Mouse (Mus musculus) neural tube, embryonic 13.5 days (tissue): ENCODE data around the gene Hist1h2ag. TPM values are rescaled to one million over a fixed set of nuclear protein-coding genes. Genes with fewer than 3 reads are reported as not detected.
"Not testable (repeated sequence)": the region's sequence is repeated elsewhere in the genome, so short reads cannot be mapped to it uniquely, and the experiment has no call there.

ENCODE experiments used
- ATAC-seq: fragments of 200-750 bp; cut with Nextera tagmentation; 2 replicates; pipeline ENCODE4 v1.8.0; 2017; ENCODE audit warnings: low read depth, mild to moderate bottlenecking, moderate TSS enrichment, moderate library complexity
- H3K27ac ChIP-seq: fragments of 300-500 bp; sonication (generic); replicated peaks from 2 replicates; pipeline ENCODE4 v1.5.1; 2015; ENCODE audit warnings: moderate library complexity, mild to moderate bottlenecking, inconsistent platforms
- H3K27me3 ChIP-seq: fragments of 300-500 bp; sonication (generic); 2 replicates; pipeline ENCODE4 v1.6.1; 2015; ENCODE audit warnings: mild to moderate bottlenecking, inconsistent platforms
- H3K36me3 ChIP-seq: fragments of 300-500 bp; sonication (generic); 2 replicates; pipeline ENCODE4 v1.6.1; 2015; ENCODE audit warnings: mild to moderate bottlenecking, inconsistent platforms
- H3K4me1 ChIP-seq: fragments of 300-500 bp; sonication (generic); replicated peaks from 2 replicates; pipeline ENCODE4 v1.6.1; 2015; ENCODE audit warnings: inconsistent platforms
- H3K4me2 ChIP-seq: fragments of 300-500 bp; sonication (generic); 2 replicates; pipeline ENCODE4 v1.6.1; 2015; ENCODE audit warnings: inconsistent platforms, mild to moderate bottlenecking, moderate library complexity
- H3K4me3 ChIP-seq: fragments of 300-500 bp; sonication (generic); 2 replicates; pipeline ENCODE4 v1.5.1; 2015; ENCODE audit warnings: mild to moderate bottlenecking, inconsistent platforms
- H3K9ac ChIP-seq: fragments of 300-500 bp; sonication (generic); 2 replicates; pipeline ENCODE4 v1.6.1; 2015; ENCODE audit warnings: moderate library complexity, mild to moderate bottlenecking, inconsistent platforms
- H3K9me3 ChIP-seq: fragments of 300-500 bp; sonication (generic); 2 replicates; pipeline ENCODE4 v1.6.1; 2016; ENCODE audit warnings: inconsistent platforms
- WGBS: fragments of 180-500 bp; shearing (Covaris S2); methylation state at CpG from one replicate; pipeline ENCODE4 v1.1.7; 2015; 5-methylcytosine and 5-hydroxymethylcytosine counted together
- polyA plus RNA-seq: library from polyadenylated mRNA; unstranded; fragments of >200 nt; fragmentation: Nextera tagmentation; extraction: Ambion mirVana; gene quantifications from 2 replicates; pipeline ENCODE4 v1.2.1, GENCODE M21; 2015

Gene Hist1h2ag
- polyA plus RNA-seq, 1 experiment from 2014 or later = 11.4 TPM

- H3K27me3 ChIP-seq = no peaks in the 10 kb centered on the region
- no peak for ATAC-seq
- H3K9me3 ChIP-seq = no peaks in the 10 kb centered on the region
- H3K9ac ChIP-seq = no peak overlapping the region; the same call in 1 of the 2 replicates
- H3K27ac ChIP-seq = no peak overlapping the region
- 84% methylated on average over 6 of the region's 6 CpGs for WGBS
- H3K36me3 ChIP-seq = no peaks in the 10 kb centered on the region
- peak overlapping the region; percentile 78; the same call in 1 of the 2 replicates for H3K4me2 ChIP-seq
- peak overlapping the region; percentile 39; the same call in 1 of the 2 replicates for H3K4me3 ChIP-seq
- peaks cover 30% of the 10 kb centered on the region for H3K4me1 ChIP-seq
These were observed 1.9 kb upstream of the Hist1h2ag start for GRCm38 (mm10) chr13:22044432-22045155.

- Histone ChIP-seq H3K27ac (peak overlapping the region; percentile 87), H3K4me2 (peak overlapping the region; percentile 78), H3K27me3 (no peaks in the 10 kb centered on the region), H3K9ac (peak overlapping the region; percentile 67), H3K9me3 (no peaks in the 10 kb centered on the region), H3K4me3 (peak overlapping the region; percentile 39), H3K36me3 (no peaks in the 10 kb centered on the region), H3K4me1 (peaks cover 29% of the 10 kb centered on the region)
- ATAC-seq = peak; percentile 29
- WGBS = 1% methylated on average over 13 of the region's 14 CpGs
These were observed 1.0 kb upstream of the Hist1h2ag start for GRCm38 (mm10) chr13:22043503-22044431.

GRCm38 (mm10) chr13:22041651-22042567 is 835 bp downstream of the Hist1h2ag start:
- no peak; the same call in 1 of the 2 replicates for ATAC-seq
- Histone ChIP-seq H3K9me3 (no peaks in the 10 kb centered on the region), H3K4me2 (peak overlapping the region; percentile 78), H3K4me1 (peaks cover 30% of the 10 kb centered on the region), H3K27ac (peak overlapping the region; percentile 88), H3K27me3 (no peaks in the 10 kb centered on the region), H3K9ac (peak overlapping the region; percentile 64), H3K4me3 (peak overlapping the region; percentile 38), H3K36me3 (no peaks in the 10 kb centered on the region)
- 3% methylated on average over 13 of the region's 13 CpGs for WGBS

- WGBS = 0% methylated on average over 22 of the region's 27 CpGs
- peak; percentile 49 for ATAC-seq
- peak within 1 kb of the TSS; percentile 41 for H3K4me3 ChIP-seq
- not testable (repeated sequence) for H3K36me3 ChIP-seq, H3K9me3 ChIP-seq, H3K27me3 ChIP-seq
- peaks cover 37% of the 10 kb centered on the region for H3K4me1 ChIP-seq
- H3K27ac ChIP-seq = peak within 1 kb of the TSS; percentile 88
- H3K9ac ChIP-seq = peak within 1 kb of the TSS; percentile 66
- peak within 1 kb of the TSS; percentile 78 for H3K4me2 ChIP-seq
These were observed 1.6 kb downstream of the Hist1h2ag start, which contains the start of gene Hist1h4i for GRCm38 (mm10) chr13:22041142-22041536. Gene Hist1h4i, minus strand, starts transcription at chr13:22041362.

GRCm38 (mm10) chr13:22040464-22041141 is 2.1 kb downstream of the Hist1h2ag start:
- Histone ChIP-seq H3K27me3 (no peaks in the 10 kb centered on the region), H3K4me1 (peaks cover 38% of the 10 kb centered on the region), H3K27ac (peak overlapping the region; percentile 88), H3K4me3 (peak overlapping the region; percentile 41), H3K9me3 (no peaks in the 10 kb centered on the region), H3K36me3 (no peaks in the 10 kb centered on the region), H3K4me2 (peak overlapping the region; percentile 78), H3K9ac (peak overlapping the region; percentile 66)
- under 1% methylated on average over 20 of the region's 24 CpGs for WGBS
- ATAC-seq = 0 out of 2 replicates have a peak, but pooled peaks have one; percentile 6

- Histone ChIP-seq H3K4me2 (peak overlapping the region; percentile 78), H3K27ac (no peak overlapping the region), H3K27me3 (no peaks in the 10 kb centered on the region), H3K4me1 (peaks cover 39% of the 10 kb centered on the region), H3K36me3 (no peaks in the 10 kb centered on the region), H3K9ac (no peak overlapping the region; the same call in 1 of the 2 replicates), H3K4me3 (peak overlapping the region; percentile 41), H3K9me3 (no peaks in the 10 kb centered on the region)
- no peak for ATAC-seq
- 11% methylated on average over 2 of the region's 2 CpGs for WGBS
These were observed 2.7 kb downstream of the Hist1h2ag start for GRCm38 (mm10) chr13:22039951-22040463.

- no peak for ATAC-seq
- Histone ChIP-seq H3K4me3 (no peak overlapping the region), H3K9ac (no peak overlapping the region), H3K27ac (no peak overlapping the region), H3K4me2 (no peak overlapping the region), H3K27me3 (no peaks in the 10 kb centered on the region), H3K4me1 (peaks cover 41% of the 10 kb centered on the region), H3K9me3 (no peaks in the 10 kb centered on the region), H3K36me3 (no peaks in the 10 kb centered on the region)
- 59% methylated on average over 5 of the region's 5 CpGs for WGBS
These were observed 3.4 kb downstream of the Hist1h2ag start for GRCm38 (mm10) chr13:22039364-22039763.

GRCm38 (mm10) chr13:22037415-22037814 is 5.3 kb downstream of the Hist1h2ag start:
- Histone ChIP-seq H3K36me3 (no peaks in the 10 kb centered on the region), H3K9me3 (no peaks in the 10 kb centered on the region), H3K4me3 (no peak overlapping the region), H3K27ac (no peak overlapping the region), H3K9ac (no peak overlapping the region), H3K4me1 (peaks cover 38% of the 10 kb centered on the region), H3K4me2 (0 out of 2 replicates have a peak overlapping the region, but pooled peaks have one; percentile 72), H3K27me3 (no peaks in the 10 kb centered on the region)
- WGBS = 63% methylated on average over 2 of the region's 2 CpGs
- ATAC-seq = no peak

- Histone ChIP-seq H3K27ac (0 out of 2 replicates have a peak overlapping the region, but pooled peaks have one; percentile 74), H3K9ac (peak overlapping the region; percentile 70), H3K4me1 (peaks cover 35% of the 10 kb centered on the region), H3K27me3 (no peaks in the 10 kb centered on the region), H3K9me3 (no peaks in the 10 kb centered on the region), H3K36me3 (no peaks in the 10 kb centered on the region), H3K4me2 (peak overlapping the region; percentile 72), H3K4me3 (peak overlapping the region; percentile 42; the same call in 1 of the 2 replicates)
- no peak for ATAC-seq
- WGBS = 64% methylated on average over 3 of the region's 3 CpGs
These were observed 5.8 kb downstream of the Hist1h2ag start for GRCm38 (mm10) chr13:22036986-22037385.

- Histone ChIP-seq H3K36me3 (no peaks in the 10 kb centered on the region), H3K27me3 (no peaks in the 10 kb centered on the region), H3K4me2 (peak overlapping the region; percentile 72), H3K9me3 (no peaks in the 10 kb centered on the region), H3K4me3 (peak overlapping the region; percentile 42), H3K4me1 (peaks cover 30% of the 10 kb centered on the region), H3K27ac (peak overlapping the region; percentile 74), H3K9ac (peak overlapping the region; percentile 70)
- peak; percentile 16; the same call in 1 of the 2 replicates for ATAC-seq
- 3% methylated on average over 21 of the region's 23 CpGs for WGBS
These were observed 6.4 kb downstream of the Hist1h2ag start for GRCm38 (mm10) chr13:22036149-22036956.
